Mouse (Mus musculus) embryonic facial prominence, embryonic 11.5 days (tissue): ENCODE results near the gene Peli2. TPM values are rescaled to one million over a fixed set of nuclear protein-coding genes. Genes with fewer than 3 reads are reported as not detected.

ENCODE experiments used
- ATAC-seq: fragments of 200-750 bp; cut with Nextera tagmentation; replicated peaks from 2 replicates; pipeline ENCODE4 v1.8.0; 2017; ENCODE audit warnings: low read depth; ENCODE audit not compliant: insufficient number of reproducible peaks, low FRiP score, low TSS enrichment
- DNase-seq: peaks from one replicate; pipeline ENCODE4 v3.0.0-alpha.2; 2015; ENCODE audit warnings: low spot score
- H3K27ac ChIP-seq: fragments of 300-500 bp; sonication (generic); replicated peaks from 2 replicates; pipeline ENCODE4 v1.5.1; 2014; ENCODE audit warnings: mild to moderate bottlenecking, low read depth, low read length, control low read depth
- H3K27me3 ChIP-seq: fragments of 300-500 bp; sonication (generic); 2 replicates; pipeline ENCODE4 v1.6.1; 2014; ENCODE audit warnings: mild to moderate bottlenecking, low read length, moderate library complexity, mixed read lengths; ENCODE audit not compliant: control insufficient read depth, insufficient read depth
- H3K36me3 ChIP-seq: fragments of 300-500 bp; sonication (generic); replicated peaks from 2 replicates; pipeline ENCODE4 v1.6.1; 2014; ENCODE audit warnings: low read depth, mild to moderate bottlenecking, low read length, moderate library complexity, mixed read lengths; ENCODE audit not compliant: control insufficient read depth, insufficient read depth
- H3K4me1 ChIP-seq: fragments of 300-500 bp; sonication (generic); 2 replicates; pipeline ENCODE4 v1.6.1; 2014; ENCODE audit warnings: low read length, mixed read lengths; ENCODE audit not compliant: control insufficient read depth, insufficient read depth
- H3K4me2 ChIP-seq: fragments of 300-500 bp; sonication (generic); 2 replicates; pipeline ENCODE4 v1.6.1; 2014; ENCODE audit warnings: low read depth, mild to moderate bottlenecking, control low read depth, low read length, moderate library complexity
- H3K4me3 ChIP-seq: fragments of 300-500 bp; sonication (generic); 2 replicates; pipeline ENCODE4 v1.5.1; 2014; ENCODE audit warnings: low read depth, low read length, control low read depth
- H3K9ac ChIP-seq: fragments of 300-500 bp; sonication (generic); replicated peaks from 2 replicates; pipeline ENCODE4 v1.6.1; 2014; ENCODE audit warnings: mild to moderate bottlenecking, control low read depth, low read length
- H3K9me3 ChIP-seq: fragments of 300-500 bp; sonication (generic); replicated peaks from 2 replicates; pipeline ENCODE4 v1.6.1; 2016; ENCODE audit warnings: mild to moderate bottlenecking, low read length, inconsistent platforms, mixed read lengths; ENCODE audit not compliant: control insufficient read depth
- WGBS: fragments of 180-500 bp; shearing (Covaris S2); extraction: QIAGEN DNeasy Blood & Tissue Kit; methylation state at CpG from one replicate; pipeline ENCODE4 v1.1.7; 2014; 5-methylcytosine and 5-hydroxymethylcytosine counted together
- polyA plus RNA-seq: library from polyadenylated mRNA; unstranded; fragments of >200 nt; fragmentation: Nextera tagmentation; extraction: Ambion mirVana; gene quantifications from 2 replicates; pipeline ENCODE4 v1.2.1, GENCODE M21; 2014

Gene Peli2
- polyA plus RNA-seq, 1 experiment from 2014 or later: 7.7 TPM

DNA sequence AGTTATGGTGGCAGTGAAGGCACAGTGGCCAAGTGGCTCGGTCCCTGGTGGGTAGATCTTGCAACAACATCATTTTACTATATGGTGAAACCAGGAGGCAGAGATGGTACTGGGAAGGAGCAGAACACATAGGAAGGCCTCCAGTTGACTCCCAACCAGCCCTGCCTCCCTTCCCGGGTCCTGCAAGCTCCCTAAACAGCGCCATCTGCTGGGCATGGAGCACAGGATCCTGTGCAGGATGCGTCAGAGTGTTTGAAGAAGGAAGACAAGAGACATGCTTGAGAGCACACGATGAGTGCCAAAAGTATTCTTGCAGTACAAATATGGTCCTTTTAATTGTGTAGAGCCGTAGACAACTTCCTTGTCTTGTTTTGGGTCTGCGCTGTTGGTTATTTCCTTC is 49.3 kb downstream of the Peli2 start:
- H3K4me3 ChIP-seq: no peak overlapping the region
- H3K4me2 ChIP-seq: no peak overlapping the region
- DNase-seq (peak; percentile 72), ATAC-seq (no peak)
- 56% methylated on average over 7 of the region's 7 CpGs for WGBS
- H3K4me1 ChIP-seq: no peaks in the 10 kb centered on the region
- no peaks in the 10 kb centered on the region for H3K9me3 ChIP-seq
- H3K27ac ChIP-seq: no peak overlapping the region
- H3K27me3 ChIP-seq: no peaks in the 10 kb centered on the region
- H3K9ac ChIP-seq: no peak overlapping the region
- no peaks in the 10 kb centered on the region for H3K36me3 ChIP-seq

DNA sequence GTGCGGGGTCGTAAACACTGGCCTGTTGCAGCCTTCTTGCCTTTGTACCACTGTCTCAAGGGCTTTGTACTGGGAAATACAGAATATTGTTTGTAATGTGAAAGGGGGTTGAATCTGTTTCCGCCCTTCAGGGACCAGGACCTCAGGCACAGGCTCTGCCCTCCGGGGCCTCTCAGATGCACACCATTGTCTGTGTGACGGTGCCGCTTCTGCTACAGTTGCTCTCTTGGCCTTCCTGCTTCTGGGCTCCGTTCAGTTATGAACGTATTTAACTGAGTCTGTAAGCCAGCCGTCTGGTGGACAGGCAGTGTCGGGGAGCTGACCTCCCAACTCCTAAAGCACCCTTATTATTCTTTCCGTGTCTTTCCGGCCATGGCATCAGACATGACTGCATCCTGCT is 50.6 kb downstream of the Peli2 start:
- no peaks in the 10 kb centered on the region for H3K36me3 ChIP-seq
- no peak for ATAC-seq
- 53% methylated on average over 12 of the region's 12 CpGs for WGBS
- no peaks in the 10 kb centered on the region for H3K4me1 ChIP-seq
- H3K9ac ChIP-seq: no peak overlapping the region
- no peak for DNase-seq
- H3K27ac ChIP-seq: no peak overlapping the region
- no peak overlapping the region for H3K4me2 ChIP-seq
- H3K9me3 ChIP-seq: no peaks in the 10 kb centered on the region
- H3K27me3 ChIP-seq: no peaks in the 10 kb centered on the region
- no peak overlapping the region for H3K4me3 ChIP-seq

DNA sequence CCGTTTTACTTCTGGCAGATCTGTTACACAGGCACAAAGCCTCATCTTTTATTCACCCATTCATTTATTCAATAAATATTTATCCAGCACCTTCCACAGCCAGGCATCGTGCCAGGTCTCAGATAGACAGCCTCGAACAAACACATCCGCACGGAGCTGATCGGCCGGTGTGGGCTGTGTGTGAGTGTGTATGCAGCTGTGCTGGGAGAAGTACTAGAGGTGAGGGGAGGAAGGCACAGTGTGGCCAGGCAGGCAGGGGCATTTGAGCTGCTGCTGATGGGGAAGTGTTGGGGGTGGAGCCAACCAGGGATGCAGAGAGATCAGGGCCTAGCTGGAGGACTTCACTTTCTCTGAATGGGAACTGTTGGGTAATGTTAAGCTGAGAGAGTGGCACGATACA is 51.4 kb downstream of the Peli2 start:
- Histone ChIP-seq H3K27me3 (no peaks in the 10 kb centered on the region), H3K9ac (no peak overlapping the region), H3K4me1 (no peaks in the 10 kb centered on the region), H3K4me2 (no peak overlapping the region), H3K9me3 (no peaks in the 10 kb centered on the region), H3K4me3 (no peak overlapping the region), H3K36me3 (no peaks in the 10 kb centered on the region), H3K27ac (no peak overlapping the region)
- WGBS: 48% methylated on average over 8 of the region's 8 CpGs
- DNase-seq: no peak
- ATAC-seq: 0 out of 2 replicates have a peak, but pooled peaks have one; percentile 59

DNA sequence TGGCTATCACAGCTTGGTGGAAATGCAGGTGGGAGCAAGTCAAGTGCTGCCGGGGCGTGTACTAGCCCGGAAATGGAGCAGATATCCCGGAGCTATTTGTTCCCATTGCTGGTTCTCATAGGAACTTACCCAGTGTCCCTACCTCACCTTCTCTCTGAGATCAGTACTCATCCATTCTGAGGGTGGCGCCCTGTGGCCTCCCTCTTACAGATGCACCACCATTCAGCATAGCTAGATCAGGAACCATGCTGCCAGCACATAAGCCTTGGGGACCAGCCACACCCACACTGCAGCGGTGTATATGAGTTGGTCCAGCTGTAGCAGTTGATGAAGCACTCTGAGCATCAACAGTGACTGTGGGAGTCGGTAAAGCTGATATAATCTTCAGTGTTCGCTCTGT is 52.3 kb downstream of the Peli2 start:
- no peak overlapping the region for H3K27ac ChIP-seq
- no peak overlapping the region for H3K4me3 ChIP-seq
- H3K36me3 ChIP-seq: no peaks in the 10 kb centered on the region
- H3K4me2 ChIP-seq: no peak overlapping the region
- ATAC-seq (0 out of 2 replicates have a peak, but pooled peaks have one; percentile 34), DNase-seq (no peak)
- no peaks in the 10 kb centered on the region for H3K27me3 ChIP-seq
- H3K9me3 ChIP-seq: no peaks in the 10 kb centered on the region
- H3K9ac ChIP-seq: no peak overlapping the region
- WGBS: 90% methylated on average over 8 of the region's 8 CpGs
- H3K4me1 ChIP-seq: no peaks in the 10 kb centered on the region

DNA sequence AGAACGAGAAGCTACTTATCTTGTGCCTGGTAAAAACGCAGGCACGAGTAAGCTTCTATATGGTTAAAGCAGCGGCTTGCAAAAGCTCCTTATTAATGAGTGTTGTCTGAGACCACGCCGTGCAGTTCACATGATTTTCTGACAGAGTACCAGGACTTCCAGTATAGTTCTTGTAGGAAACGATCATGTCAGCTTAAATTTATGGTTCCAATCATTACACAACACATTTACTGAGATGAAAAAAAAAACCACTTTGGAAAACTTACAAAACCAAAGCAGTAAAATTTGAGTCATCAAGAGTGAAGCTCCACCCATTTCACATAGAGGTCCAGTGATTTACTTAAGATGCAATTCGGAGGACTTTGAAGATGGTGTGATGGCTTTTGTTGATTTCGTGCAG is 53.2 kb downstream of the Peli2 start:
- Histone ChIP-seq H3K4me3 (no peak overlapping the region), H3K4me2 (no peak overlapping the region), H3K36me3 (no peaks in the 10 kb centered on the region), H3K9me3 (no peaks in the 10 kb centered on the region), H3K9ac (no peak overlapping the region), H3K27me3 (no peaks in the 10 kb centered on the region), H3K27ac (no peak overlapping the region), H3K4me1 (no peaks in the 10 kb centered on the region)
- ATAC-seq: no peak
- no peak for DNase-seq
- 83% methylated on average over 9 of the region's 9 CpGs for WGBS

DNA sequence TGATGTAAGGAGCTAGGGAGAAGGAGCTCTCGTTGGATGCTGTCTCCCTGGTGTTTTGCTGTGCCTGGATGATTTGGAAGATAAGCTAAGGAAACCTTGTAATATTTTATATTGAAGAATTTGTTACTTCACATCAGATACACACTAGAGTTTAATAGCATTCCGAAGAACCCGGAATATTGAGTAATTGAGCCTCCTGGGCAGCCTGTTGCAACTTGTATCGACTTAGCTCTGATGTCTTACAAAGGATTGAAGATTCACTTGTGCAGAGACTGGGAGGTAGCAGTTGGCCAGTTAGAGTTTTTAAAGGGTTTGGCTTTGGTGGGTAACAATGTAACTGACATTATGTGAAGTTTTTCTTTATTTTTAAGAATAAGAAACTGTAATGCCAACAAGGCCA is 53.7 kb downstream of the Peli2 start:
- WGBS: 76% methylated on average over 4 of the region's 4 CpGs

DNA sequence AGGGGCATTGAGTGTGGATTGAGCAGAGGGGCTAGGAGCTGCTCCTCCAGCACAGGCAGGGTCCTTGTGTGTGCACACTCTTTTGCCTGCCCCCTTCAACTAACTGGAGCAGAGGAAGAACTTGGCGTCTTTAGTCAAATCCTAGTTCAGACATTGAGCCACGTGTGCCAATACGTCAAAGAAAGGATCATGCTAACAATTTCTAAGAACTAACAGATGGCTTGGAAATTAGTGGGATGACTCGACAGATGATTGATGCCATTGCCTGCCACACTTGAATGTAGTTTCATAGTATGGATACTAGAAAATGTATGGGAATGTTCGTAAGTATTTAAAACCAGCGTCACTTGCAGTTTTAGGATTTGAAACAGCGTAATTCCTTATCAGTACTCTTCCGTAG is 54.5 kb downstream of the Peli2 start:
- Histone ChIP-seq H3K27ac (no peak overlapping the region), H3K27me3 (no peaks in the 10 kb centered on the region), H3K4me3 (no peak overlapping the region), H3K4me1 (no peaks in the 10 kb centered on the region), H3K9ac (no peak overlapping the region), H3K9me3 (no peaks in the 10 kb centered on the region), H3K4me2 (no peak overlapping the region), H3K36me3 (no peaks in the 10 kb centered on the region)
- ATAC-seq (no peak), DNase-seq (no peak)
- 80% methylated on average over 8 of the region's 8 CpGs for WGBS

More for the DNA sequence above, 53.7 kb downstream of the Peli2 start:
- no peak for DNase-seq
- H3K9me3 ChIP-seq: no peaks in the 10 kb centered on the region
- ATAC-seq: no peak
- no peak overlapping the region for H3K4me2 ChIP-seq
- no peaks in the 10 kb centered on the region for H3K27me3 ChIP-seq
- no peaks in the 10 kb centered on the region for H3K36me3 ChIP-seq
- H3K4me1 ChIP-seq: no peaks in the 10 kb centered on the region
- no peak overlapping the region for H3K27ac ChIP-seq
- no peak overlapping the region for H3K9ac ChIP-seq
- no peak overlapping the region for H3K4me3 ChIP-seq

DNA sequence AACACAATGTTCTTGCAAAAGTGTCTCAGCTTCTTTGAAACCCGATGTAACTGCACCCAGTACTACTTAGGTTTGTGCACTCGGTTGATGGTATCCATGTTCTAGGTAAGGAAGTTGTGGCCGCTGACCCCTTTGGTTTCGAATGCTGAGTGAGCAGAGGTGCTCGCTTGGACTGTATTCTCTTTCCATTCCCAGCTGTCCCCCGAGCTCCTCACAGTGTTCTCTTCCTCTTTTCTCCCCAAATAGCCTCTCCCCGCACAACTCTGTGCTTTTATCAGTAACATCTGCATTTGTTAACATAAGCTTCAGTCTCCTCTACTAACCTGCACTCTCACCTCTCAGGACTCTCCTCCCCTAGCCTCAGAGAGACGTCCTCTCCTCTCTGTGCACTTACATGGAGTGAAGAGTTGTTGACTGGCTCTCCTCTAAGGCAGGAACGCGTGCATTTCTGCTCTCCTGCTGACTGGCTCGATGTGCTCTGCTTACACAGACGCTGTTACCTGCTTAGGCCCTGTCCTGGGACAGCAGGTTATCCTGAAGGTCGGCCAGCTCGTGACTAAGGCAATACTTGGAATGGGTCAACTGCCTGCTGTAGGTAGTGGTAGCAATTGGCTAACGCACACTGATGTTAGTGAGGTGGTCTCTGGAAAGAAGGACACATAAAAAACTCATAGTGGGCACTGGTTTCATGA is 57.8 kb downstream of the Peli2 start:
- Histone ChIP-seq H3K9me3 (no peaks in the 10 kb centered on the region), H3K36me3 (no peaks in the 10 kb centered on the region), H3K9ac (no peak overlapping the region), H3K27ac (no peak overlapping the region), H3K27me3 (no peaks in the 10 kb centered on the region), H3K4me3 (no peak overlapping the region), H3K4me2 (no peak overlapping the region), H3K4me1 (no peaks in the 10 kb centered on the region)
- whole genome bisulfite sequencing: 85% methylated on average over 15 of the region's 15 CpGs
- no peak for DNase-seq
- ATAC-seq: no peak
